Mouse (Mus musculus) liver, embryonic 11.5 days (tissue): ENCODE measurements around the gene Vezt. TPM values are rescaled to one million over a fixed set of nuclear protein-coding genes. Genes with fewer than 3 reads are reported as not detected.

Experiments
- ATAC-seq: fragments of 200-750 bp; cut with Nextera tagmentation; replicated peaks from 2 replicates; pipeline ENCODE4 v1.8.0; 2017; ENCODE audit warnings: moderate number of reproducible peaks, mild to moderate bottlenecking, moderate TSS enrichment, moderate library complexity; ENCODE audit not compliant: low FRiP score
- DNase-seq: peaks from one replicate; pipeline ENCODE4 v3.0.0-alpha.2; 2017; ENCODE audit warnings: low spot score
- H3K27ac ChIP-seq: fragments of 300-500 bp; sonication (generic); 2 replicates; pipeline ENCODE4 v1.5.1; 2014; ENCODE audit warnings: mild to moderate bottlenecking, low read depth, low read length, control low read depth
- H3K27me3 ChIP-seq: fragments of 300-500 bp; sonication (generic); replicated peaks from 2 replicates; pipeline ENCODE4 v1.6.1; 2014; ENCODE audit warnings: low read length, mixed read lengths; ENCODE audit not compliant: control insufficient read depth, insufficient read depth
- H3K36me3 ChIP-seq: fragments of 300-500 bp; sonication (generic); 2 replicates; pipeline ENCODE4 v1.6.1; 2014; ENCODE audit warnings: mild to moderate bottlenecking, low read length, moderate library complexity, mixed read lengths; ENCODE audit not compliant: control insufficient read depth, insufficient read depth
- H3K4me1 ChIP-seq: fragments of 300-500 bp; sonication (generic); replicated peaks from 2 replicates; pipeline ENCODE4 v1.6.1; 2014; ENCODE audit warnings: low read length, mixed read lengths; ENCODE audit not compliant: control insufficient read depth, insufficient read depth
- H3K4me2 ChIP-seq: fragments of 300-500 bp; sonication (generic); 2 replicates; pipeline ENCODE4 v1.6.1; 2014; ENCODE audit warnings: mild to moderate bottlenecking, control low read depth, moderate library complexity
- H3K4me3 ChIP-seq: fragments of 300-500 bp; sonication (generic); 2 replicates; pipeline ENCODE4 v1.5.1; 2014; ENCODE audit warnings: low read depth, low read length, control low read depth
- H3K9ac ChIP-seq: fragments of 300-500 bp; sonication (generic); 2 replicates; pipeline ENCODE4 v1.6.1; 2014; ENCODE audit warnings: low read depth, low read length, control low read depth
- H3K9me3 ChIP-seq: fragments of 300-500 bp; sonication (generic); 2 replicates; pipeline ENCODE4 v1.6.1; 2016; ENCODE audit warnings: low read length, inconsistent platforms, mixed read lengths; ENCODE audit not compliant: control insufficient read depth
- WGBS: fragments of 180-500 bp; shearing (Covaris S2); extraction: QIAGEN DNeasy Blood & Tissue Kit; methylation state at CpG from one replicate; pipeline ENCODE4 v1.1.7; 2014; 5-methylcytosine and 5-hydroxymethylcytosine counted together
- polyA plus RNA-seq: library from polyadenylated mRNA; unstranded; fragments of >200 nt; fragmentation: Nextera tagmentation; extraction: Ambion mirVana; gene quantifications from 2 replicates; pipeline ENCODE4 v1.2.1, GENCODE M21; 2014

Gene Vezt
- polyA plus RNA-seq, 1 experiment from 2014 or later: 18.9 TPM

GRCm38 (mm10) chr10:93953504-93953903 is 82.1 kb downstream of the Vezt start:
- H3K27ac ChIP-seq: no peak overlapping the region
- 80% methylated on average over 7 of the region's 7 CpGs for WGBS
- no peaks in the 10 kb centered on the region for H3K27me3 ChIP-seq
- no peak overlapping the region for H3K4me3 ChIP-seq
- DNase-seq: no peak
- no peaks in the 10 kb centered on the region for H3K4me1 ChIP-seq
- H3K9ac ChIP-seq: no peak overlapping the region
- H3K9me3 ChIP-seq: no peaks in the 10 kb centered on the region
- no peak for ATAC-seq
- no peak overlapping the region for H3K4me2 ChIP-seq
- H3K36me3 ChIP-seq: no peaks in the 10 kb centered on the region

- no peak for ATAC-seq
- no peaks in the 10 kb centered on the region for H3K27me3 ChIP-seq
- DNase-seq: no peak
- H3K4me3 ChIP-seq: no peak overlapping the region
- H3K9me3 ChIP-seq: no peaks in the 10 kb centered on the region
- no peak overlapping the region for H3K27ac ChIP-seq
- no peak overlapping the region for H3K4me2 ChIP-seq
- no peaks in the 10 kb centered on the region for H3K36me3 ChIP-seq
- no peak overlapping the region for H3K9ac ChIP-seq
- no peaks in the 10 kb centered on the region for H3K4me1 ChIP-seq
- 91% methylated on average over 3 of the region's 3 CpGs for WGBS
Measured at GRCm38 (mm10) chr10:93950991-93951390, 84.6 kb downstream of the Vezt start.

GRCm38 (mm10) chr10:93949921-93950320 is 85.7 kb downstream of the Vezt start:
- DNase-seq: no peak

GRCm38 (mm10) chr10:93945843-93946499 is 89.6 kb downstream of the Vezt start:
- no peaks in the 10 kb centered on the region for H3K36me3 ChIP-seq
- H3K27me3 ChIP-seq: no peaks in the 10 kb centered on the region
- no peak overlapping the region for H3K4me3 ChIP-seq
- no peak overlapping the region for H3K4me2 ChIP-seq
- H3K9me3 ChIP-seq: no peaks in the 10 kb centered on the region
- H3K4me1 ChIP-seq: no peaks in the 10 kb centered on the region; the same call in 1 of the 2 replicates
- no peak overlapping the region for H3K27ac ChIP-seq
- 51% methylated on average over 9 of the region's 9 CpGs for WGBS
- DNase-seq: no peak
- peak; percentile 58 for ATAC-seq
- H3K9ac ChIP-seq: no peak overlapping the region

More at GRCm38 (mm10) chr10:93949921-93950320, 85.7 kb downstream of the Vezt start:
- Histone ChIP-seq H3K27me3 (no peaks in the 10 kb centered on the region), H3K27ac (no peak overlapping the region), H3K4me3 (no peak overlapping the region), H3K36me3 (no peaks in the 10 kb centered on the region), H3K4me1 (no peaks in the 10 kb centered on the region; the same call in 1 of the 2 replicates), H3K9me3 (no peaks in the 10 kb centered on the region), H3K9ac (no peak overlapping the region), H3K4me2 (no peak overlapping the region)
- ATAC-seq: no peak
- WGBS: 77% methylated on average over 2 of the region's 2 CpGs

GRCm38 (mm10) chr10:93945364-93945763 is 90.3 kb downstream of the Vezt start:
- Histone ChIP-seq H3K4me3 (no peak overlapping the region), H3K9me3 (no peaks in the 10 kb centered on the region), H3K4me2 (no peak overlapping the region), H3K27me3 (no peaks in the 10 kb centered on the region), H3K27ac (no peak overlapping the region), H3K9ac (no peak overlapping the region), H3K36me3 (no peaks in the 10 kb centered on the region), H3K4me1 (no peaks in the 10 kb centered on the region; the same call in 1 of the 2 replicates)
- WGBS: 41% methylated on average over 4 of the region's 4 CpGs
- DNase-seq: no peak
- no peak for ATAC-seq

GRCm38 (mm10) chr10:93944241-93944640 is 91.4 kb downstream of the Vezt start:
- H3K27ac ChIP-seq: no peak overlapping the region
- no peaks in the 10 kb centered on the region; the same call in 1 of the 2 replicates for H3K4me1 ChIP-seq
- H3K27me3 ChIP-seq: no peaks in the 10 kb centered on the region
- no peak for DNase-seq
- no peak overlapping the region for H3K4me2 ChIP-seq
- H3K36me3 ChIP-seq: no peaks in the 10 kb centered on the region
- H3K4me3 ChIP-seq: no peak overlapping the region
- no peak overlapping the region for H3K9ac ChIP-seq
- H3K9me3 ChIP-seq: no peaks in the 10 kb centered on the region
- no peak for ATAC-seq
- WGBS: 56% methylated on average over 5 of the region's 5 CpGs

GRCm38 (mm10) chr10:93940279-93940678 is 95.3 kb downstream of the Vezt start:
- Histone ChIP-seq H3K27ac (no peak overlapping the region), H3K9ac (no peak overlapping the region), H3K4me1 (no peaks in the 10 kb centered on the region), H3K36me3 (no peaks in the 10 kb centered on the region), H3K9me3 (no peaks in the 10 kb centered on the region), H3K27me3 (no peaks in the 10 kb centered on the region), H3K4me3 (no peak overlapping the region), H3K4me2 (no peak overlapping the region)
- ATAC-seq (no peak), DNase-seq (no peak)
- 75% methylated on average over 5 of the region's 5 CpGs for WGBS

- H3K9ac ChIP-seq: no peak overlapping the region
- DNase-seq (no peak), ATAC-seq (no peak)
- no peaks in the 10 kb centered on the region for H3K36me3 ChIP-seq
- H3K27ac ChIP-seq: no peak overlapping the region
- H3K27me3 ChIP-seq: no peaks in the 10 kb centered on the region
- no peak overlapping the region for H3K4me2 ChIP-seq
- H3K4me1 ChIP-seq: no peaks in the 10 kb centered on the region
- H3K9me3 ChIP-seq: no peaks in the 10 kb centered on the region
- 87% methylated on average over 8 of the region's 8 CpGs for WGBS
- H3K4me3 ChIP-seq: no peak overlapping the region
Measured at GRCm38 (mm10) chr10:93939676-93940075, 95.9 kb downstream of the Vezt start.

- ATAC-seq: no peak
- H3K4me2 ChIP-seq: no peak overlapping the region
Measured at GRCm38 (mm10) chr10:93938844-93939271, 96.8 kb downstream of the Vezt start.

More at GRCm38 (mm10) chr10:93938844-93939271, 96.8 kb downstream of the Vezt start:
- no peaks in the 10 kb centered on the region for H3K36me3 ChIP-seq
- no peaks in the 10 kb centered on the region for H3K27me3 ChIP-seq
- H3K9ac ChIP-seq: no peak overlapping the region
- no peak overlapping the region for H3K4me3 ChIP-seq
- no peak for DNase-seq
- no peak overlapping the region for H3K27ac ChIP-seq
- H3K9me3 ChIP-seq: no peaks in the 10 kb centered on the region
- H3K4me1 ChIP-seq: no peaks in the 10 kb centered on the region
- 91% methylated on average over 20 of the region's 20 CpGs for WGBS
